In the genomic region with DNA sequence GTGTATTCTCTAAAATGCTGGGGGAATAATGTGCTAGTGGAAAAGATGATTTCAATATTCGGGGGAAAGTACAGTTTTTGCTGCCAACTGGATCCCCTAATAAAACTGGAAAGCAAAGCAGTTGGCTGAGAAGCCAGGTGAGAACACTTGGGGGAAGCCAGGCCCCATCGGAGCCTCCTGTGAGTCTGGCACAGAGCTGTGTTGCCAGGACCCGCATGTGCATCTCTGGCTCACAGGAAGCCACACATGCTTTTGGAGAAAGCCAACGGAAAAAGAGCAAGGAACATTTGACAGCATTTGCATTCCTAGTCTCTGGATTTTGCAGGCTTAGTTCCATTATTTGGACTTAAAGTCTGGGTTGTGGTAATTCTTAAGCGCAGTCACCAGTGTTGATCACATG, we compare ENCODE assay signal across 13 mouse cellular contexts.
DNase-seq lines count a peak whose midpoint lies in the region; ATAC-seq and TF ChIP-seq lines count a peak whose summit lies in the region.
"Had no signal": no experiment of that assay in that cellular context is flagged by ENCODE, and none has a peak within 500 bp of the region (broad histone marks: within the 10 kb centered on the region; RNA-seq: fewer than 3 reads in every experiment).

No protein-coding gene starts in this region.

- no peak overlapping the region for H3K9ac ChIP-seq in limb, embryonic 15.5 days
- H3K9ac ChIP-seq: liver, embryonic 15.5 days; midbrain, embryonic 12.5 days had no signal

- H3K36me3 ChIP-seq in limb, embryonic 15.5 days, result no peaks in the 10 kb centered on the region
- H3K36me3 ChIP-seq: liver, embryonic 15.5 days; midbrain, embryonic 12.5 days had no signal

- H3K4me3 ChIP-seq in embryonic fibroblast, embryonic 13.5 days (ENCODE audit: insufficient read depth, low read length), result no peak overlapping the region
- H3K4me3 ChIP-seq in limb, embryonic 15.5 days, result no peak overlapping the region
- H3K4me3 ChIP-seq: liver, embryonic 15.5 days; midbrain, embryonic 12.5 days had no signal

- peak overlapping the region; percentile 78 for H3K27ac ChIP-seq in embryonic fibroblast, embryonic 13.5 days (ENCODE audit: insufficient read depth, low read length)
- H3K27ac ChIP-seq in limb, embryonic 15.5 days, result peak overlapping the region; percentile 91
- H3K27ac ChIP-seq: hindbrain, postnatal 0 days; liver, embryonic 15.5 days; midbrain, embryonic 12.5 days had no signal

- WGBS in limb, embryonic 15.5 days, result 43% methylated on average over 5 of the region's 5 CpGs

- no peak for TF ChIP-seq CTCF in embryonic fibroblast, embryonic 13.5 days (IDR thresholded peaks at IDR 0.05; ENCODE audit: borderline replicate concordance, insufficient read depth, low read length)

- no peak overlapping the region for H3K4me2 ChIP-seq in limb, embryonic 15.5 days
- H3K4me2 ChIP-seq: liver, embryonic 15.5 days; midbrain, embryonic 12.5 days had no signal

- ATAC-seq in limb, embryonic 15.5 days (ENCODE audit: insufficient number of reproducible peaks, low FRiP score, low TSS enrichment, low read depth), result peak; percentile 91
- no peak for ATAC-seq in monocyte, adult 5-6 weeks (replicated peaks; ENCODE audit: insufficient number of reproducible peaks, low FRiP score, low TSS enrichment, poor library complexity, severe bottlenecking)
- ATAC-seq: hindbrain, postnatal 0 days had no signal

- DNase-seq in gastrocnemius, postnatal 25 days, result peak; percentile 19
- no peak for DNase-seq in gastrocnemius, postnatal 10 days
- peak; percentile 14 to 49 for DNase-seq in layer of hippocampus, postnatal 14 days (ENCODE audit: low spot score in 2 of 2)
- DNase-seq in layer of hippocampus, postnatal 25 days (ENCODE audit: extremely low spot score in 1 of 2, low spot score in 1 of 2), result no peak
- DNase-seq: cerebellum, adult 11-12 months; lung, postnatal 36 days had no signal

- no peaks in the 10 kb centered on the region for H3K9me3 ChIP-seq in limb, embryonic 15.5 days
- H3K9me3 ChIP-seq: liver, embryonic 15.5 days; midbrain, embryonic 12.5 days had no signal

- TF ChIP-seq POLR2A in embryonic fibroblast, embryonic 13.5 days (IDR thresholded peaks at IDR 0.05; ENCODE audit: low read depth, low read length), result no peak

- H3K4me1 ChIP-seq in embryonic fibroblast, embryonic 13.5 days (ENCODE audit: control insufficient read depth, insufficient read depth, low read length), result peaks cover 18% of the 10 kb centered on the region
- H3K4me1 ChIP-seq in limb, embryonic 15.5 days, result peaks cover 19% of the 10 kb centered on the region
- H3K4me1 ChIP-seq: liver, embryonic 15.5 days; midbrain, embryonic 12.5 days had no signal

- no peaks in the 10 kb centered on the region for H3K27me3 ChIP-seq in limb, embryonic 15.5 days
- H3K27me3 ChIP-seq: CH12.LX; liver, embryonic 15.5 days; midbrain, embryonic 12.5 days had no signal

Comparison
In these comparisons a context has a peak if more than half of its experiments do, and no peak if none do; other contexts are left out.
1. DNase-seq: peak in gastrocnemius, postnatal 25 days (single experiment) and layer of hippocampus, postnatal 14 days (2 of 2); none in gastrocnemius, postnatal 10 days (single experiment) and layer of hippocampus, postnatal 25 days (0 of 2).